Comparison of ENCODE assay signal across 24 mouse cellular contexts in genomic region chr3:27491821-27492220, GRCm38 (mm10).
A peak's percentile ranks its signal among the peaks of the same experiment; 100 is the strongest.
DNase-seq lines count a peak whose midpoint lies in the region; ATAC-seq and TF ChIP-seq lines count a peak whose summit lies in the region.
"Had no signal": no experiment of that assay in that cellular context is flagged by ENCODE, and none has a peak within 500 bp of the region (broad histone marks: within the 10 kb centered on the region; RNA-seq: fewer than 3 reads in every experiment).

No protein-coding gene starts in this region.

- DNase-seq in heart, adult 11 months = peak; percentile 91
- DNase-seq in heart, adult 18-20 months = no peak
- no peak for DNase-seq in hindbrain, embryonic 10.5 days (ENCODE audit: low spot score)
- DNase-seq in adipocyte (ENCODE audit: low spot score) = peak; percentile 84
- no peak for DNase-seq in kidney, postnatal 0 days (ENCODE audit: low spot score)
- no peak for DNase-seq in layer of hippocampus, postnatal 25 days (ENCODE audit: extremely low spot score in 1 of 2, low spot score in 1 of 2)
- DNase-seq in frontal cortex, postnatal 14 days (ENCODE audit: low spot score in 2 of 2) = no peak
- DNase-seq: adrenal gland, postnatal 25 days; cerebellum, adult 11 months; gastrocnemius, postnatal 36 days; lung, adult 2 months; retina, postnatal 1 day; thymus, adult 2 months had no signal

- H3K4me3 ChIP-seq in hindbrain, embryonic 13.5 days = no peak overlapping the region
- no peak overlapping the region for H3K4me3 ChIP-seq in hindbrain, embryonic 10.5 days
- H3K4me3 ChIP-seq in kidney, postnatal 0 days (replicated peaks; ENCODE audit: low read depth, low read length) = no peak overlapping the region
- H3K4me3 ChIP-seq: embryonic facial prominence, embryonic 12.5 days; erythroblast, embryonic 14.5 days; forebrain, embryonic 13.5 days; hindbrain, embryonic 15.5 days; left cerebral cortex, adult 2 months; limb, embryonic 10.5 days; stomach, embryonic 15.5 days had no signal

- no peaks in the 10 kb centered on the region for H3K36me3 ChIP-seq in hindbrain, embryonic 13.5 days
- peaks cover 27% of the 10 kb centered on the region for H3K36me3 ChIP-seq in hindbrain, embryonic 10.5 days
- peaks cover 44% of the 10 kb centered on the region for H3K36me3 ChIP-seq in kidney, postnatal 0 days (ENCODE audit: insufficient read depth, low read length)
- H3K36me3 ChIP-seq: hindbrain, embryonic 15.5 days had no signal

- ATAC-seq in hindbrain, embryonic 13.5 days (ENCODE audit: low FRiP score) = 0 out of 2 replicates have a peak, but pooled peaks have one; percentile 25
- peak; percentile 82 for ATAC-seq in kidney, postnatal 0 days (replicated peaks; ENCODE audit: low FRiP score, low read depth)
- ATAC-seq: forebrain, embryonic 13.5 days; intestine, embryonic 16.5 days; Patski had no signal

- no peaks in the 10 kb centered on the region for H3K27me3 ChIP-seq in hindbrain, embryonic 13.5 days
- H3K27me3 ChIP-seq in hindbrain, embryonic 10.5 days (ENCODE audit: insufficient read depth, poor library complexity, severe bottlenecking) = no peaks in the 10 kb centered on the region
- H3K27me3 ChIP-seq in kidney, postnatal 0 days (ENCODE audit: insufficient read depth, low read length) = no peaks in the 10 kb centered on the region
- H3K27me3 ChIP-seq: embryonic facial prominence, embryonic 12.5 days; forebrain, embryonic 13.5 days; hindbrain, embryonic 15.5 days; Patski; stomach, embryonic 15.5 days had no signal

- WGBS in hindbrain, embryonic 13.5 days = 84% methylated on average over 6 of the region's 6 CpGs
- 90% methylated on average over 6 of the region's 6 CpGs for WGBS in hindbrain, embryonic 10.5 days
- WGBS in kidney, postnatal 0 days = 64% methylated on average over 6 of the region's 6 CpGs

- peaks cover 28% of the 10 kb centered on the region; the same call in 1 of the 2 replicates for H3K4me1 ChIP-seq in hindbrain, embryonic 13.5 days (replicated peaks)
- peaks cover 12% of the 10 kb centered on the region for H3K4me1 ChIP-seq in hindbrain, embryonic 10.5 days (replicated peaks)
- H3K4me1 ChIP-seq in kidney, postnatal 0 days (replicated peaks; ENCODE audit: insufficient read depth, low read length) = no peaks in the 10 kb centered on the region
- H3K4me1 ChIP-seq: embryonic facial prominence, embryonic 12.5 days; limb, embryonic 10.5 days; stomach, embryonic 15.5 days had no signal

- no peaks in the 10 kb centered on the region for H3K9me3 ChIP-seq in hindbrain, embryonic 13.5 days
- no peaks in the 10 kb centered on the region for H3K9me3 ChIP-seq in hindbrain, embryonic 10.5 days
- H3K9me3 ChIP-seq in kidney, postnatal 0 days (replicated peaks; ENCODE audit: low read length) = no peaks in the 10 kb centered on the region
- H3K9me3 ChIP-seq: embryonic facial prominence, embryonic 12.5 days; forebrain, embryonic 13.5 days; hindbrain, embryonic 15.5 days; limb, embryonic 10.5 days; stomach, embryonic 15.5 days had no signal

- no peak overlapping the region for H3K27ac ChIP-seq in hindbrain, embryonic 13.5 days
- H3K27ac ChIP-seq in hindbrain, embryonic 10.5 days = no peak overlapping the region
- peak overlapping the region; percentile 47; the same call in 1 of the 2 replicates for H3K27ac ChIP-seq in kidney, postnatal 0 days
- H3K27ac ChIP-seq: embryonic facial prominence, embryonic 12.5 days; forebrain, embryonic 13.5 days; hindbrain, embryonic 15.5 days; left cerebral cortex, adult 2 months; limb, embryonic 10.5 days; stomach, embryonic 15.5 days had no signal

- no peak overlapping the region for H3K4me2 ChIP-seq in hindbrain, embryonic 13.5 days
- no peak overlapping the region for H3K4me2 ChIP-seq in kidney, postnatal 0 days (ENCODE audit: low read length)
- H3K4me2 ChIP-seq: embryonic facial prominence, embryonic 12.5 days; forebrain, embryonic 13.5 days; hindbrain, embryonic 15.5 days; liver, embryonic 11.5 days; stomach, embryonic 15.5 days had no signal

- TF ChIP-seq CTCF in kidney, postnatal 0 days (IDR thresholded peaks at IDR 0.05; ENCODE audit: low read depth) = no peak

- H3K9ac ChIP-seq in hindbrain, embryonic 13.5 days = no peak overlapping the region
- no peak overlapping the region for H3K9ac ChIP-seq in kidney, postnatal 0 days (ENCODE audit: low read depth, low read length)
- H3K9ac ChIP-seq: embryonic facial prominence, embryonic 12.5 days; forebrain, embryonic 13.5 days; hindbrain, embryonic 15.5 days; stomach, embryonic 15.5 days had no signal

Comparison
In these comparisons a context has a peak if more than half of its experiments do, and no peak if none do; other contexts are left out.
1. DNase-seq: peak in heart, adult 11 months (single experiment) and adipocyte (single experiment); none in heart, adult 18-20 months (0 of 2), hindbrain, embryonic 10.5 days (single experiment), kidney, postnatal 0 days (single experiment), layer of hippocampus, postnatal 25 days (0 of 2) and frontal cortex, postnatal 14 days (0 of 2).